Mouse (Mus musculus): ENCODE results near the gene Fbxo39. TPM values are rescaled to one million over a fixed set of nuclear protein-coding genes. Genes with fewer than 3 reads are reported as not detected.
A peak's percentile ranks its signal among the peaks of the same experiment; 100 is the strongest.

Gene Fbxo39
- polyA plus RNA-seq (2014; fragmentation: Nextera tagmentation; extraction: Ambion mirVana) = not detected in 2 replicates

- peak within 1 kb of the TSS; percentile 35 for H3K4me3 ChIP-seq (ENCODE audit: low read depth, low read length)
- H3K4me1 ChIP-seq (ENCODE audit: control insufficient read depth, insufficient read depth, low read length) = peaks cover 3% of the 10 kb centered on the region; the same call in 1 of the 2 replicates
- H3K36me3 ChIP-seq (ENCODE audit: control insufficient read depth, insufficient read depth, low read length) = no peaks in the 10 kb centered on the region
- H3K27me3 ChIP-seq (ENCODE audit: control insufficient read depth, insufficient read depth, low read length) = peaks cover 30% of the 10 kb centered on the region
- 7% methylated on average over 42 of the region's 42 CpGs for WGBS (ENCODE audit: insufficient replicate concordance)
- H3K27ac ChIP-seq (ENCODE audit: low read depth, low read length) = no peak within 1 kb of the TSS
- 0 out of 2 replicates have a peak within 1 kb of the TSS, but pooled peaks have one; percentile 34 for H3K9ac ChIP-seq (ENCODE audit: low read depth, low read length)
- H3K9me3 ChIP-seq (replicated peaks; ENCODE audit: control insufficient read depth, low read length) = no peaks in the 10 kb centered on the region
- no peak for ATAC-seq (replicated peaks; ENCODE audit: insufficient number of reproducible peaks, low FRiP score, low TSS enrichment)
- peak within 1 kb of the TSS; percentile 67 for H3K4me2 ChIP-seq
These were observed at the start of gene Fbxo39 for GRCm38 (mm10) chr11:72314151-72314895. TSS of gene Fbxo39 (plus strand) at chr11:72314444.

GRCm38 (mm10) chr11:72265483-72265882 is 48.8 kb upstream of the Fbxo39 start:
- WGBS (ENCODE audit: insufficient replicate concordance) = 5% methylated on average over 11 of the region's 11 CpGs
- H3K4me3 ChIP-seq (ENCODE audit: low read depth, low read length) = no peak overlapping the region
- no peaks in the 10 kb centered on the region for H3K36me3 ChIP-seq (ENCODE audit: control insufficient read depth, insufficient read depth, low read length)
- H3K9ac ChIP-seq (ENCODE audit: low read depth, low read length) = no peak overlapping the region
- peaks cover 37% of the 10 kb centered on the region for H3K27me3 ChIP-seq (ENCODE audit: control insufficient read depth, insufficient read depth, low read length)
- H3K27ac ChIP-seq (ENCODE audit: low read depth, low read length) = no peak overlapping the region
- H3K9me3 ChIP-seq (replicated peaks; ENCODE audit: control insufficient read depth, low read length) = no peaks in the 10 kb centered on the region
- 0 out of 2 replicates have a peak, but pooled peaks cover 4% of the 10 kb centered on the region for H3K4me1 ChIP-seq (ENCODE audit: control insufficient read depth, insufficient read depth, low read length)
- peak overlapping the region; percentile 40; the same call in 1 of the 2 replicates for H3K4me2 ChIP-seq
- ATAC-seq (replicated peaks; ENCODE audit: insufficient number of reproducible peaks, low FRiP score, low TSS enrichment) = no peak

- Histone ChIP-seq H3K36me3 (ENCODE audit: control insufficient read depth, insufficient read depth, low read length) (no peaks in the 10 kb centered on the region), H3K27me3 (ENCODE audit: control insufficient read depth, insufficient read depth, low read length) (peaks cover 37% of the 10 kb centered on the region), H3K27ac (ENCODE audit: low read depth, low read length) (no peak overlapping the region), H3K9me3 (replicated peaks; ENCODE audit: control insufficient read depth, low read length) (no peaks in the 10 kb centered on the region), H3K4me3 (ENCODE audit: low read depth, low read length) (peak overlapping the region; percentile 47), H3K4me2 (peak overlapping the region; percentile 85), H3K9ac (ENCODE audit: low read depth, low read length) (peak overlapping the region; percentile 55), H3K4me1 (ENCODE audit: control insufficient read depth, insufficient read depth, low read length) (0 out of 2 replicates have a peak, but pooled peaks cover 4% of the 10 kb centered on the region)
- ATAC-seq (replicated peaks; ENCODE audit: insufficient number of reproducible peaks, low FRiP score, low TSS enrichment) = peak; percentile 77
- under 1% methylated on average over 46 of the region's 46 CpGs for WGBS (ENCODE audit: insufficient replicate concordance)
These were observed 47.9 kb upstream of the Fbxo39 start for GRCm38 (mm10) chr11:72266207-72266959.

GRCm38 (mm10) chr11:72266960-72267560 is 47.2 kb upstream of the Fbxo39 start, which contains the start of gene Slc13a5:
TSS of gene Slc13a5 (minus strand) at chr11:72267222.
- Histone ChIP-seq H3K4me2 (peak within 1 kb of the TSS; percentile 85), H3K9me3 (replicated peaks; ENCODE audit: control insufficient read depth, low read length) (no peaks in the 10 kb centered on the region), H3K36me3 (ENCODE audit: control insufficient read depth, insufficient read depth, low read length) (no peaks in the 10 kb centered on the region), H3K9ac (ENCODE audit: low read depth, low read length) (peak within 1 kb of the TSS; percentile 55), H3K27ac (ENCODE audit: low read depth, low read length) (no peak within 1 kb of the TSS), H3K27me3 (ENCODE audit: control insufficient read depth, insufficient read depth, low read length) (peaks cover 37% of the 10 kb centered on the region), H3K4me3 (ENCODE audit: low read depth, low read length) (peak within 1 kb of the TSS; percentile 47), H3K4me1 (ENCODE audit: control insufficient read depth, insufficient read depth, low read length) (peaks cover 8% of the 10 kb centered on the region; the same call in 1 of the 2 replicates)
- WGBS (ENCODE audit: insufficient replicate concordance) = 3% methylated on average over 36 of the region's 36 CpGs
- no peak; the same call in 1 of the 2 replicates for ATAC-seq (replicated peaks; ENCODE audit: insufficient number of reproducible peaks, low FRiP score, low TSS enrichment)

GRCm38 (mm10) chr11:72271761-72272160 is 42.5 kb upstream of the Fbxo39 start:
- 26% methylated on average over 1 of the region's 1 CpGs for WGBS (ENCODE audit: insufficient replicate concordance)
- Histone ChIP-seq H3K27me3 (ENCODE audit: control insufficient read depth, insufficient read depth, low read length) (peaks cover 7% of the 10 kb centered on the region), H3K4me1 (ENCODE audit: control insufficient read depth, insufficient read depth, low read length) (peaks cover 8% of the 10 kb centered on the region; the same call in 1 of the 2 replicates), H3K27ac (ENCODE audit: low read depth, low read length) (no peak overlapping the region), H3K9ac (ENCODE audit: low read depth, low read length) (no peak overlapping the region), H3K4me3 (ENCODE audit: low read depth, low read length) (no peak overlapping the region), H3K36me3 (ENCODE audit: control insufficient read depth, insufficient read depth, low read length) (no peaks in the 10 kb centered on the region), H3K4me2 (no peak overlapping the region), H3K9me3 (replicated peaks; ENCODE audit: control insufficient read depth, low read length) (no peaks in the 10 kb centered on the region)
- no peak for ATAC-seq (replicated peaks; ENCODE audit: insufficient number of reproducible peaks, low FRiP score, low TSS enrichment)

GRCm38 (mm10) chr11:72273341-72273740 is 40.9 kb upstream of the Fbxo39 start:
- H3K27me3 ChIP-seq (ENCODE audit: control insufficient read depth, insufficient read depth, low read length) = no peaks in the 10 kb centered on the region
- WGBS (ENCODE audit: insufficient replicate concordance) = 73% methylated on average over 3 of the region's 3 CpGs
- no peaks in the 10 kb centered on the region for H3K9me3 ChIP-seq (replicated peaks; ENCODE audit: control insufficient read depth, low read length)
- no peak overlapping the region for H3K9ac ChIP-seq (ENCODE audit: low read depth, low read length)
- ATAC-seq (replicated peaks; ENCODE audit: insufficient number of reproducible peaks, low FRiP score, low TSS enrichment) = no peak
- no peak overlapping the region for H3K27ac ChIP-seq (ENCODE audit: low read depth, low read length)
- H3K4me1 ChIP-seq (ENCODE audit: control insufficient read depth, insufficient read depth, low read length) = peaks cover 4% of the 10 kb centered on the region; the same call in 1 of the 2 replicates
- H3K4me3 ChIP-seq (ENCODE audit: low read depth, low read length) = no peak overlapping the region
- no peak overlapping the region for H3K4me2 ChIP-seq
- H3K36me3 ChIP-seq (ENCODE audit: control insufficient read depth, insufficient read depth, low read length) = no peaks in the 10 kb centered on the region

- no peak overlapping the region for H3K4me2 ChIP-seq
- ATAC-seq (replicated peaks; ENCODE audit: insufficient number of reproducible peaks, low FRiP score, low TSS enrichment) = no peak
- H3K4me3 ChIP-seq (ENCODE audit: low read depth, low read length) = no peak overlapping the region
- no peak overlapping the region for H3K9ac ChIP-seq (ENCODE audit: low read depth, low read length)
- no peaks in the 10 kb centered on the region for H3K36me3 ChIP-seq (ENCODE audit: control insufficient read depth, insufficient read depth, low read length)
- no peaks in the 10 kb centered on the region for H3K27me3 ChIP-seq (ENCODE audit: control insufficient read depth, insufficient read depth, low read length)
- 68% methylated on average over 5 of the region's 5 CpGs for WGBS (ENCODE audit: insufficient replicate concordance)
- no peaks in the 10 kb centered on the region for H3K9me3 ChIP-seq (replicated peaks; ENCODE audit: control insufficient read depth, low read length)
- no peak overlapping the region for H3K27ac ChIP-seq (ENCODE audit: low read depth, low read length)
- no peaks in the 10 kb centered on the region for H3K4me1 ChIP-seq (ENCODE audit: control insufficient read depth, insufficient read depth, low read length)
These were observed 32.9 kb upstream of the Fbxo39 start for GRCm38 (mm10) chr11:72281143-72281851.

Measured in heart, embryonic 11.5 days (tissue).